Mouse (Mus musculus) G1E-ER4 (cell line): ENCODE results near the gene Kidins220. TPM values are rescaled to one million over a fixed set of nuclear protein-coding genes. Genes with fewer than 3 reads are reported as not detected.

ENCODE experiments used
- GATA1 ChIP-seq: IDR thresholded peaks from one replicate; pipeline ENCODE4 v1.8.0; 2012; ENCODE audit warnings: low read length, inconsistent platforms
- polyA plus RNA-seq: library from polyadenylated mRNA; stranded (reverse); fragments of >175 nt; gene quantifications from 2 replicates; pipeline ENCODE4 v1.2.3, GENCODE M21; 2012

Kidins220 gene
- polyA plus RNA-seq, 1 experiment = 35.9 TPM

DNA sequence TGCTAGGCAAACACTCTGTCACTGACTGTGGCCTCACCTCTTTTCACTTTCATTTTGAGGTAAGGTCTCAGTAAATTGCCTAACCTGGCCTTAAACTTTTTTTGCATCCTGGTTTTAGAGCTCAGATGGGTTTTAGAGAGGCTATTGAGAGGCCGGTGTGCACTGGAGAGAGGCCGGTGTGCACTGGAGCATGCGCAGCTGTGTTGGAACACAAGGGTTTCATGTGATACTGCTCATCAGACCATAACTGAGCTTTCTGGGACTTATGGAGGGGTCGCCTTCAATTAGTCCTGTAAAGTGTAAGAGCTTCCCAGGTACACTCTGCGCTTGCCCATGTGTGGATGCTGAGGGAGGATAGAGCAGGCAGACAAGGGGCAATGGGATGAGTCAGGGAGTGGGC lies 62.5 kb downstream of the Kidins220 start:
- no peak for TF ChIP-seq GATA1

DNA sequence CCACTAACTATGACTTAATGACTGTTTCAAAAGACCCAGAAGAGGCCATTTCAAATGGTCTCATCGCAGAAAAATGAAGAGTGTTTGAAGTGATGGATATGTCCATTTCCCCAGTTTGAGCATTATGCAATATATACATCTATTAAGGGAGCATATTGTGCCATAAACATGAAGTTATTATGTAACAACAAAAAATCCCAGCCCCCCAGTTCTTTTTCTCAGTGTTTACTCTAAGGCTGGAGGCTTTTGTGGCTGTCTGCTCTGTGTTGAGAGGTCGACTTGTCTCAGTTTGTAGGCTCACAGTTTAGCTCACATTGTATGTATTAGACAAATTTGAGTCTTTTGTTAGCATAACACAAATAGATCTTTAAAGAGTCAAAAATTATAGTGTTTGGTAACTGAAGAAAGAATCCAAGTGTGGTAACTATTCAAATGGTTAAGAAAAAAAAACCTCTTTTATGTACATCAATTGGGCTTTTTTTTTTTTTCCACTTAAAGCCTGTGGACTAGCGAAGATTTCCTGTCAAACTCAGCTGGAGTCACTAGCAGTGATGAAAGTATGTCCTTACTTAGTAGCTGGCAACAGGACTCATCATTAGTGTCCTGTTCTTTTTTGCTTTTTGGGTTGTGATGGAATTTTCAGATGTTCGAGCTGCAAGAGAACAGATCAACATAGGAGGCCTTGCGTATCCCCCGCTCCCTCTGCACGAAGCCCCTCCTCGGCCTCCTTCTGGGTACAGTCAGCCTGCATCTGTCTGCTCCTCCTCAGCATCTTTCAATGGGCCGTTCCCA lies 63.2 kb downstream of the Kidins220 start:
- TF ChIP-seq GATA1 = no peak

DNA sequence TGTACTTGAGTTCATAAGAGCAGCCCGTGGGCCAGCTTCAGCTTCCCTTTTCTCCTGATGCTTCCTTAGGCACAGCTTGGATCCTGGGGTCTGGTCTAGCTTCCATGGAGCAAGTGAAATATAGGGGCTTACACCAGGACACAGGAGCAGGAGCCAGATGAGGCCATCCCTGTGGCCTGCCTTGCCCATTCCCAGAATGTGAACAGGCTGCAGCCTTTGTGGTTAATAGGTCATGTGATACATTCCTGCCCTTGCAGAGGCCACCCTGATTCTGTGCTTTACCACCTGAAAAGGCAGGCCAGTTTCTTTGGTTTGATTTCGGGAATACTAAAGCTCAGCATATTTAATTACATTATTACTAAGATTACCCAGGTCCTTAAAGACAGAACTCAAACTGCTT lies 69.3 kb downstream of the Kidins220 start:
- TF ChIP-seq GATA1 = no peak

DNA sequence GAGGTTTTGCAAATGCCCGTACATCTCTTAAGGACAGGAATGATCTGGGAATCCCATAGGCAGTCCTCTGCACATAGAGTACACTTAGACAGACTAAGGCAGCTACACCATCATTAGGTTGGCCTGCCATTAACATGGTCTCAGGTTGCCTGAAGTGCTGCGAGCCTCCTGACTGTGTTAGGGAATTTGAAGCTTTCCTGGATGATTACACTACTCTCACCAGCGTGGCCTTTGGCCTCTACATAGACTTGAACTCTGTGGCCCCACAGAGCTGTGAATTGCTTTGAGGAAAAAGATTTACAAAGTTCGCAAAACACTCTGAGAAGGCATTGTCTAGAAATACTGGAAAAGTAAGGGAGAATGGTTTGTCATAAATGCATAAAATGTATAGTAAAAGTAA lies 69.9 kb downstream of the Kidins220 start:
- TF ChIP-seq GATA1 = no peak

- no peak for TF ChIP-seq GATA1
Measured at GRCm38 (mm10) chr12:25049253-25049652, 74.5 kb downstream of the Kidins220 start.

DNA sequence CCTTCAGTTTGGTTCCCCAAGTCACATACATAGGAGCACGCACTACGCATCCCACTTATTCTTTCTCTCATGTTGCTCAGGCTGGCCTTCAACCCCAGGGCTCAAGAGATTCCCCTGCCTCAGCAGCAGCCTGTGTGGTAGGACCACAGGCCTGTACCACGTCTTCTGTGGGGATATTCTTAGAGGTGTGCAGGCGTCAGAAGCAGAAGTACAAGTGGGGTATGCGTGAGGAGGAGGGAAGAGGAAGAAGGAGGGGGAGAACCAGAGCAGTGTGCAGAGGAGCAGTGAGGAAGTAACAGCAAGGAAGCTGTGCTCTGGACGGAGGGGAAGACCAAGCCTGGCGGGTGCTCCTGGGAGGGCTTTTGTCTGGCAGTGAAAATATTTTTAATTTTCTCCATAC lies 79.8 kb downstream of the Kidins220 start:
- no peak for TF ChIP-seq GATA1

GRCm38 (mm10) chr12:25054963-25055362 lies 80.2 kb downstream of the Kidins220 start:
- TF ChIP-seq GATA1 = no peak

DNA sequence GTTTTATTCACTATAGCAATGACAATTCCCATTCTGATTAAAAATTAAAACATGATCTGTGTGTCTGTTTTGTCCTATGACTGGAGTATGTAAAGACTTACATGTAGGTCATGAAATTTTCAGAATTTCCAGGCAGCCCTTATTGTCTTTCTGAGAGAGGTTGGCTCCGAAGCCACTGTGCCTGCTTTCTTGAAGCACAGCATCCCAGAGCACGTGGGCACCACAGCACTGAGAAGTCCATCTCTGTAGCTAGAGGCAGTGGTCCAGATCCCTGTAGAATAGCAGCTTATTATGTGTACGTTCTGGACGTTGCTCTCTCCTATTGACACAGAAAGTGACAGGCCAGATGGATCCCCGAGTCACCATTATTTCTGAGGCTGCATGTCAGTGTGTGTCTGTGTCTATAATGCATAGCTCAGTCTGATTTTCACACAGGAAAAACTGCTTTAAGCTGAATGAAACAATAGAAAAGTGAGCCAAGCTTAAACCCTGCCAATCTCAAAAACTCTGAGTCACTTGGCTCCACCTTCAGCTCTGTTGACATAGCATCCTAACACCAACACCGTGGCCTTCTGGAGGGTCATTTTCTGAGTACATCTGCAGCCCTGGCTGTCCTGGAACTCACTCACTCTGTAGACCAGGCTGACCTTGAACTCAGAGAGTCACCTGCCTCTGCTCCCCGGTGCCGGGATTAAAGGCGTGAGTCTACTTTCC lies 84.9 kb downstream of the Kidins220 start:
- TF ChIP-seq GATA1 = no peak

GRCm38 (mm10) chr12:25060901-25061300 lies 86.2 kb downstream of the Kidins220 start:
- no peak for TF ChIP-seq GATA1

DNA sequence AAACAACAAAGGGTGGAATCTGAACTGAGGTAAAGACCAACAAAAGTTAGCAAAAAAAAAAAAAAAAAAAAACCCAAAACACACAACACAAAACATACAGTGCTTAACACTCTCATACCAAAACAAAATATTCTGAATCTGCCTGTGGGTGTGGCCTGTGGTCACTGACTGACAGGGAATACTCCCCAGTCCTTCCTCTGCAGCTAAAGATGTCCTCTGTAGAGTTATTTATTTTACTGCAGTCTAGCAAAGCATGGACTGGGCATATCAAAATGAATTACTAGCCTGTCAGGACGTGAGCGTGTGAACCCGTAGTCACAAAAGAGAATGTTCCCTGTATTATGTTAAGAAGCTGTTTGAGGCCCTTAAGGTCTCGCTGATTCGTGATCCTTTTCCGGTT lies 87.5 kb downstream of the Kidins220 start:
- TF ChIP-seq GATA1 = no peak

- TF ChIP-seq GATA1 = no peak
Measured at GRCm38 (mm10) chr12:25073374-25073773, 98.6 kb downstream of the Kidins220 start.

DNA sequence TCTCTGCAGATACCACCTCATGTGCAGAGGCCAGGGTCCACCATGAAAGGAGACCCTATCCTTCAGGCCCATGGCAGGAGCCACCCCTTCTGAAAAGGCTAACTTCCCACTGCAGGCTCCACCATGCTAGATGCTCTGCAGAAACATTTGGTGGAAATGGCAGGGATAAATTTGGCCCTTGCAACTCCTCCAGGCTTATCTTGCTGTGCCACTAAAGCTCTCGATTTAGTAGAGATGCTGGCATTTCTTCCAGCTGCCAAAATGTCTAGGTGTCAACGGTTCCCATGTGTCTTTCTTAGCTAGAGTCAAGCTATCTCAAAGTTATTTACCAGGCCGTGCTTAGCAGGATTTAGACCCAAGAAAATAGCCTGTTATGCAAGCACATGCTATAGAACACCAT lies 99.6 kb downstream of the Kidins220 start:
- no peak for TF ChIP-seq GATA1

- TF ChIP-seq GATA1 = no peak
Measured at GRCm38 (mm10) chr12:25083260-25084178, 108.8 kb downstream of the Kidins220 start.

DNA sequence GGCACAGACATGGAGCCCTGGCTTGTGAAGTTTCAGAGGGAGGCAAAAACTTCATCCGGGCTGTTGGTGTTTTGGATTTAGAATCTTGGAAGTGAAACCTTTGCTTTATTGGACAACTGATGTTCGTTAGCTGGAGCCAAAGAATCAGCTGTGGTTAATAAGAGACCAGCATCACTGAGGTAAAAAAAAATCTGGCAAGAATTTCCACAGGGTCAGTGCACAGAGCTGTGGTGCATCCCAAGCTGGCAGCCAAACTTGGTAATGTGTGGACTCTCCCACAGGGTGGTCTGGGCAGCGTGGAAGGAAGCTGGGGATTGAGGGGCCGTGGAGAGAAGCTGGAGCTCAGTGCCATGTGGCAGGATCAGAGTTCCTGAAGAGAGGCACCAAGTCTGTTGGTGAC lies 112.2 kb downstream of the Kidins220 start:
- no peak for TF ChIP-seq GATA1

DNA sequence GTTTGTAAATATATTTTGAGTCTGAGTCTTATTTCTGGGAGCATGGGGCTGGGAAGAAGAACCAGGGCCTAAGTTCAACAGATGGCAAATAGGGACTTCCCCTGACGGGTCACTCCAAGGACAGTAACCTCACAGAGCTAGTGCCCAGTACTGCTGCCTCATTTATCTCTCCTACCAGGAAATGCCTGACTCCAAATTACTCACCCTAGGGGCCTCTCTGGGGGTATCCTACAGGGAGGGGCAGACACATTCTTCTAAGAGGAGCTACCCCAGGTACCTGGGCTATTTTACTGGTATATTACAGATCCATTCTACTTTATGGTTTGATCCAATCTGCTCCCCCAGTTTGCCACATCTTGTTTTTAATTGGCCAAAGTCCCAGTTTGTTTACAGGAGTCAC lies 114.7 kb downstream of the Kidins220 start:
- TF ChIP-seq GATA1 = no peak
